Mouse (Mus musculus) E14TG2a.4 (cell line): ENCODE data around the gene Neurl2.

Experiments
- H3K27me3 ChIP-seq: 2 replicates; pipeline ENCODE4 v1.6.1; 2014; ENCODE audit warnings: low read length, control low read depth; ENCODE audit not compliant: insufficient read depth
- H3K36me3 ChIP-seq: 2 replicates; pipeline ENCODE4 v1.6.1; 2014; ENCODE audit warnings: low read length, control low read depth; ENCODE audit not compliant: insufficient read depth
- H3K4me1 ChIP-seq: replicated peaks from 2 replicates; pipeline ENCODE4 v1.6.1; 2014; ENCODE audit warnings: low read depth, low read length, control low read depth
- H3K4me3 ChIP-seq: replicated peaks from 2 replicates; pipeline ENCODE4 v1.5.1; 2014; ENCODE audit warnings: mild to moderate bottlenecking, low read length
- H3K9me3 ChIP-seq: 2 replicates; pipeline ENCODE4 v1.6.1; 2014; ENCODE audit warnings: low read length, control low read depth
- CTCF ChIP-seq: conservative IDR thresholded peaks from 2 replicates; pipeline ENCODE4 v1.5.1; 2014; ENCODE audit warnings: low read length
- NANOG ChIP-seq: IDR thresholded peaks from 2 replicates; pipeline ENCODE4 v1.6.1; 2014; ENCODE audit warnings: borderline replicate concordance, low read length, mixed read lengths
- POU5F1 ChIP-seq: IDR thresholded peaks from 2 replicates; pipeline ENCODE4 v1.6.1; 2014; ENCODE audit warnings: low read length, borderline replicate concordance

Gene Neurl2

GRCm38 (mm10) chr2:164845782-164846181 is 12.5 kb upstream of the Neurl2 start:
- no peaks in the 10 kb centered on the region for H3K9me3 ChIP-seq
- no peak overlapping the region for H3K4me3 ChIP-seq
- no peaks in the 10 kb centered on the region for H3K27me3 ChIP-seq
- TF ChIP-seq NANOG, result no peak
- TF ChIP-seq CTCF, result peak; percentile 90
- TF ChIP-seq POU5F1, result no peak
- peaks cover 36% of the 10 kb centered on the region for H3K4me1 ChIP-seq
- H3K36me3 ChIP-seq, result peaks cover 96% of the 10 kb centered on the region

GRCm38 (mm10) chr2:164835164-164835563 is 1.9 kb upstream of the Neurl2 start:
- Histone ChIP-seq H3K9me3 (no peaks in the 10 kb centered on the region), H3K4me3 (peak overlapping the region; percentile 91), H3K36me3 (peaks cover 60% of the 10 kb centered on the region), H3K4me1 (peaks cover 91% of the 10 kb centered on the region), H3K27me3 (no peaks in the 10 kb centered on the region)
- TF ChIP-seq POU5F1, result no peak
- no peak for TF ChIP-seq NANOG
- no peak for TF ChIP-seq CTCF

DNA sequence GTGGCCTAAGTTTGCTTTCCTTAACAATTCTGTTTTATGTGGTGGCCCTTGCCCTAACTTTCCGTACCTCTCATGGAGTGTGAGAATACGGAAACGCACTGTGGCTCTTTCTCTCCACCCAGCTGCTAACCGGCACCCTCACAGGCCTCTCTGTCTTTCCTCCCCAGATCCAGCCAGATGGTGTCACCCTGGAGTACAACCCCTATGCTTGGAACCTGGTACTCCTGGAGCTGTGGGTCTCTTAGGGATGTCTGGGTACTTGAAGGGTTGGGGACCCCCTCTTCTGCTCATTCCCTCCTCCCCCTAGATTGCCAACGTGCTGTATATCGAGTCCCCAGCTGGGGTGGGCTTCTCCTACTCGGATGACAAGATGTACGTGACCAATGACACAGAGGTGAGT is 1.3 kb upstream of the Neurl2 start:
- peaks cover 91% of the 10 kb centered on the region for H3K4me1 ChIP-seq
- TF ChIP-seq POU5F1, result no peak

GRCm38 (mm10) chr2:164832748-164833301 is 431 bp downstream of the Neurl2 start, which contains the start of gene Ctsa:
TSS of gene Ctsa (plus strand) at chr2:164832873.
- Histone ChIP-seq H3K4me3 (peak within 1 kb of the TSS; percentile 91), H3K27me3 (no peaks in the 10 kb centered on the region), H3K9me3 (no peaks in the 10 kb centered on the region), H3K36me3 (peaks cover 52% of the 10 kb centered on the region), H3K4me1 (peaks cover 91% of the 10 kb centered on the region)
- TF ChIP-seq NANOG, result no peak
- TF ChIP-seq CTCF, result 0 out of 2 replicates have a peak, but pooled peaks have one; percentile 2
- TF ChIP-seq POU5F1, result no peak

More for the DNA sequence above, 1.3 kb upstream of the Neurl2 start:
- no peaks in the 10 kb centered on the region for H3K27me3 ChIP-seq
- no peaks in the 10 kb centered on the region for H3K9me3 ChIP-seq
- H3K36me3 ChIP-seq, result peaks cover 57% of the 10 kb centered on the region
- H3K4me3 ChIP-seq, result peak overlapping the region; percentile 91

- no peaks in the 10 kb centered on the region for H3K27me3 ChIP-seq
- peaks cover 93% of the 10 kb centered on the region for H3K4me1 ChIP-seq
- TF ChIP-seq CTCF (no peak), POU5F1 (no peak), NANOG (no peak)
- H3K9me3 ChIP-seq, result no peaks in the 10 kb centered on the region
- H3K4me3 ChIP-seq, result peak overlapping the region; percentile 91
- peaks cover 53% of the 10 kb centered on the region for H3K36me3 ChIP-seq
Measured at GRCm38 (mm10) chr2:164832032-164832747, 1.1 kb downstream of the Neurl2 start.

DNA sequence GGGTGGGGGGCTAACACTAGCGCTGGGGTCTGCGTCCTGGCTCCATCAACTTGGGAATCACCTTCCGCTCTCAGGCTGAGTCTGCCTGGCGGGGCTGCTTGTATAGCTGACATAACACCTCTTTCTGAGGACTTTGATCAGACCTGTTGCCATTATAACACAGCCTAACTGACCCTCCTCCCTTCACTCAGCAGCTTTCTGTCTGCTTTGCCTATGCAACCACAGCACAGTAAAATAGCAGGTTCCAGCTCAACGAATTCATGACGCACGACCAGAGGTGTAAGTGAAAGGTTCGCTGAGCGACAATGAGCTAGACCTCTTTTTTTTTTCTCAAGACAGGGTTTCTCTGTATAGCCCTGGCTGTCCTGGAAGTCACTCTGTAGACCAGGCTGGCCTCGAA is 2.2 kb downstream of the Neurl2 start:
- no peaks in the 10 kb centered on the region for H3K9me3 ChIP-seq
- peaks cover 53% of the 10 kb centered on the region for H3K36me3 ChIP-seq
- H3K27me3 ChIP-seq, result no peaks in the 10 kb centered on the region
- H3K4me3 ChIP-seq, result no peak overlapping the region
- no peak for TF ChIP-seq CTCF
- no peak for TF ChIP-seq NANOG
- TF ChIP-seq POU5F1, result no peak
- peaks cover 94% of the 10 kb centered on the region for H3K4me1 ChIP-seq

DNA sequence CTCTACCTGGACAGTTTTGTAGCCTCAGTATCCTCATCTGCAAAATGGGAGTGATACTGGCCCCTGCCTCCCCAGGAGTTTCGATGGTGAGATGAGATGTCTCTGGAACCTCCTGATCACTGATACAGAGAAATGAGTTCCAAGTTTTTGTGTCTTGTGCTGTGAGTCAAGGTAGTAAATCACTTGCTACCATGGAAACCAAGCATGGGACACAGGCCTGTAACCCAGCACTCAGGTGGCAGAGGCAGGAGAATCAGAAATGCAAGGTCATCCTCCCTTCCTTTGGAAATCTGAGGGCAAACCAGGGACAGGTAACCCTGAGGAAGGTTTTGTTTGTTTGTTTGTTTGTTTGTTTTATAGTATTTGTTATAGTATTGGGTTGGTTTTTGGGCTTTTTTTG is 4.2 kb downstream of the Neurl2 start:
- Histone ChIP-seq H3K4me1 (peaks cover 96% of the 10 kb centered on the region), H3K4me3 (0 out of 2 replicates have a peak overlapping the region, but pooled peaks have one; percentile 5), H3K27me3 (no peaks in the 10 kb centered on the region), H3K36me3 (peaks cover 56% of the 10 kb centered on the region), H3K9me3 (no peaks in the 10 kb centered on the region)
- TF ChIP-seq CTCF, result no peak
- TF ChIP-seq NANOG, result no peak
- TF ChIP-seq POU5F1, result no peak

GRCm38 (mm10) chr2:164828437-164828836 is 4.8 kb downstream of the Neurl2 start, which contains the start of gene Spata25:
TSS of gene Spata25 (minus strand) at chr2:164828537.
- H3K9me3 ChIP-seq, result no peaks in the 10 kb centered on the region
- H3K4me1 ChIP-seq, result peaks cover 94% of the 10 kb centered on the region
- no peak for TF ChIP-seq CTCF
- no peak for TF ChIP-seq POU5F1
- TF ChIP-seq NANOG, result no peak
- H3K4me3 ChIP-seq, result peak within 1 kb of the TSS; percentile 93
- peaks cover 56% of the 10 kb centered on the region for H3K36me3 ChIP-seq
- H3K27me3 ChIP-seq, result no peaks in the 10 kb centered on the region
